Mouse (Mus musculus) megakaryocyte, embryonic 14.5 days (primary cell): ENCODE data around the gene Pigf.

ENCODE experiments used
- FLI1 ChIP-seq: IDR thresholded peaks from 2 replicates; pipeline ENCODE4 v1.6.1; 2012; ENCODE audit warnings: low read length, inconsistent platforms, mixed read lengths
- GATA1 ChIP-seq: IDR thresholded peaks from 3 replicates; pipeline ENCODE4 v1.6.1; 2012; ENCODE audit warnings: mixed read lengths, low read length, inconsistent platforms, borderline replicate concordance

DNA sequence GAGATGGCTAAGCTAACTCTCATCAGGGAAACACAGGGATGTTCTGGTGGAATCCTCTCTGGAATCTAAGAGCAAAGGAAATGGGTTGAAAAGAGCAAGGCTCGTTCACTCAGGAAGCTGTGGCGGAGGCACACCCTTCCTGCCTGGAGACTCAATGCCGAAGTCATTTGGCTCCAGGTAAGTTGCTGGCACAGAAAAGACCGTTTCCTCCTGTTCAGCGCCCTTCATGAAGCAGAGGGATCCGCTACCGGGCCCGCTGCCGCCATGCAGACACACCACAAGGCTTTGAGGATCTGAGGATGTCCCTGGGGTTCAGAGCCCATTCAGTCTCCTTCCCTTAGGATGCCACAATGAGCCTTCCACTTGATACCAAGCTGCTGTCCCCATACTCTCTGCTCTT, 37.4 kb upstream of the Pigf start:
- TF ChIP-seq GATA1, result no peak
- no peak for TF ChIP-seq FLI1
